Mouse (Mus musculus) kidney, embryonic 16.5 days (tissue): ENCODE measurements around the gene Tshr. TPM values are rescaled to one million over a fixed set of nuclear protein-coding genes. Genes with fewer than 3 reads are reported as not detected.
"Not testable (repeated sequence)": the region's sequence is repeated elsewhere in the genome, so short reads cannot be mapped to it uniquely, and the experiment has no call there.

Source experiments
- ATAC-seq: fragments of 200-750 bp; cut with Nextera tagmentation; 2 replicates; pipeline ENCODE4 v1.8.0; 2017; ENCODE audit warnings: moderate TSS enrichment; ENCODE audit not compliant: low FRiP score, low TSS enrichment
- H3K27ac ChIP-seq: fragments of 300-500 bp; sonication (generic); 2 replicates; pipeline ENCODE4 v1.5.1; 2014; ENCODE audit warnings: low read length
- H3K27me3 ChIP-seq: fragments of 300-500 bp; sonication (generic); 2 replicates; pipeline ENCODE4 v1.6.1; 2014; ENCODE audit warnings: low read length, control low read depth, mixed read lengths; ENCODE audit not compliant: insufficient read depth
- H3K36me3 ChIP-seq: fragments of 300-500 bp; sonication (generic); 2 replicates; pipeline ENCODE4 v1.6.1; 2014; ENCODE audit warnings: low read length, control low read depth, mixed read lengths; ENCODE audit not compliant: insufficient read depth
- H3K4me1 ChIP-seq: fragments of 300-500 bp; sonication (generic); 2 replicates; pipeline ENCODE4 v1.6.1; 2014; ENCODE audit warnings: low read length, control low read depth, mixed read lengths; ENCODE audit not compliant: insufficient read depth
- H3K4me2 ChIP-seq: fragments of 300-500 bp; sonication (generic); replicated peaks from 2 replicates; pipeline ENCODE4 v1.6.1; 2014; ENCODE audit warnings: low read depth, low read length
- H3K4me3 ChIP-seq: fragments of 300-500 bp; sonication (generic); 2 replicates; pipeline ENCODE4 v1.5.1; 2014; ENCODE audit warnings: mild to moderate bottlenecking, low read length
- H3K9ac ChIP-seq: fragments of 300-500 bp; sonication (generic); replicated peaks from 2 replicates; pipeline ENCODE4 v1.6.1; 2014; ENCODE audit warnings: low read length
- H3K9me3 ChIP-seq: fragments of 300-500 bp; sonication (generic); 2 replicates; pipeline ENCODE4 v1.6.1; 2016; ENCODE audit warnings: low read length, control low read depth
- WGBS: fragments of 180-500 bp; shearing (Covaris S2); extraction: QIAGEN DNeasy Blood & Tissue Kit; methylation state at CpG from one replicate; pipeline ENCODE4 v1.1.7; 2014; 5-methylcytosine and 5-hydroxymethylcytosine counted together
- polyA plus RNA-seq: library from polyadenylated mRNA; unstranded; fragments of >200 nt; fragmentation: Nextera tagmentation; extraction: Ambion mirVana; gene quantifications from 2 replicates; pipeline ENCODE4 v1.2.1, GENCODE M21; 2015

Gene Tshr
- 0.81 and 1.0 TPM in 2 replicates for polyA plus RNA-seq

- Histone ChIP-seq H3K9me3 (no peaks in the 10 kb centered on the region), H3K4me1 (peaks cover 4% of the 10 kb centered on the region; the same call in 1 of the 2 replicates), H3K9ac (peak within 1 kb of the TSS; percentile 72), H3K4me2 (peak within 1 kb of the TSS; percentile 76), H3K27me3 (no peaks in the 10 kb centered on the region), H3K36me3 (no peaks in the 10 kb centered on the region), H3K27ac (no peak within 1 kb of the TSS), H3K4me3 (peak within 1 kb of the TSS; percentile 75)
- 2% methylated on average over 27 of the region's 27 CpGs for WGBS
- ATAC-seq = peak; percentile 100
Observed at GRCm38 (mm10) chr12:91384281-91385017, at the start of gene Tshr, which contains the start of gene Cep128. TSS of gene Tshr (plus strand) at chr12:91384563. TSS of gene Cep128 (minus strand) at chr12:91384409.

GRCm38 (mm10) chr12:91338656-91339055, 45.7 kb upstream of the Tshr start:
- 95% methylated on average over 13 of the region's 13 CpGs for WGBS
- not testable (repeated sequence) for H3K9ac ChIP-seq, H3K4me2 ChIP-seq, H3K9me3 ChIP-seq, H3K36me3 ChIP-seq, H3K4me1 ChIP-seq, H3K27ac ChIP-seq, H3K4me3 ChIP-seq, ATAC-seq, H3K27me3 ChIP-seq

- ATAC-seq = no peak
- Histone ChIP-seq H3K9me3 (no peaks in the 10 kb centered on the region), H3K9ac (no peak overlapping the region), H3K4me3 (no peak overlapping the region), H3K27ac (no peak overlapping the region), H3K4me2 (no peak overlapping the region), H3K27me3 (no peaks in the 10 kb centered on the region), H3K36me3 (no peaks in the 10 kb centered on the region), H3K4me1 (no peaks in the 10 kb centered on the region)
- WGBS = 91% methylated on average over 8 of the region's 8 CpGs
Observed at GRCm38 (mm10) chr12:91353783-91354182, 30.6 kb upstream of the Tshr start.

GRCm38 (mm10) chr12:91369173-91369572, 15.2 kb upstream of the Tshr start:
- Histone ChIP-seq H3K27me3 (no peaks in the 10 kb centered on the region), H3K9ac (no peak overlapping the region), H3K4me1 (no peaks in the 10 kb centered on the region), H3K4me2 (no peak overlapping the region), H3K27ac (no peak overlapping the region), H3K9me3 (0 out of 2 replicates have a peak, but pooled peaks cover 3% of the 10 kb centered on the region), H3K4me3 (no peak overlapping the region), H3K36me3 (peaks cover 3% of the 10 kb centered on the region)
- no peak for ATAC-seq
- 92% methylated on average over 3 of the region's 3 CpGs for WGBS

GRCm38 (mm10) chr12:91383516-91384264, 673 bp upstream of the Tshr start:
- peak; percentile 73 for ATAC-seq
- Histone ChIP-seq H3K4me3 (peak overlapping the region; percentile 75), H3K9ac (peak overlapping the region; percentile 65), H3K27me3 (no peaks in the 10 kb centered on the region), H3K9me3 (no peaks in the 10 kb centered on the region), H3K36me3 (no peaks in the 10 kb centered on the region), H3K27ac (no peak overlapping the region), H3K4me1 (peaks cover 4% of the 10 kb centered on the region; the same call in 1 of the 2 replicates), H3K4me2 (peak overlapping the region; percentile 76)
- 5% methylated on average over 22 of the region's 22 CpGs for WGBS

GRCm38 (mm10) chr12:91400232-91401048, 16.1 kb downstream of the Tshr start:
- Histone ChIP-seq H3K27ac (no peak overlapping the region), H3K4me1 (peaks cover 7% of the 10 kb centered on the region; the same call in 1 of the 2 replicates), H3K27me3 (peaks cover 24% of the 10 kb centered on the region), H3K36me3 (no peaks in the 10 kb centered on the region), H3K4me3 (peak overlapping the region; percentile 56), H3K9ac (peak overlapping the region; percentile 49), H3K9me3 (no peaks in the 10 kb centered on the region), H3K4me2 (peak overlapping the region; percentile 96)
- ATAC-seq = peak; percentile 96
- under 1% methylated on average over 38 of the region's 38 CpGs for WGBS

- Histone ChIP-seq H3K27me3 (peaks cover 24% of the 10 kb centered on the region), H3K27ac (no peak overlapping the region), H3K9ac (peak overlapping the region; percentile 49; the same call in 1 of the 2 replicates), H3K36me3 (no peaks in the 10 kb centered on the region), H3K4me3 (peak overlapping the region; percentile 56), H3K4me2 (peak overlapping the region; percentile 96), H3K4me1 (peaks cover 7% of the 10 kb centered on the region; the same call in 1 of the 2 replicates), H3K9me3 (no peaks in the 10 kb centered on the region)
- no peak; the same call in 1 of the 2 replicates for ATAC-seq
- 6% methylated on average over 12 of the region's 12 CpGs for WGBS
Observed at GRCm38 (mm10) chr12:91401049-91401352, 16.6 kb downstream of the Tshr start.

- H3K4me2 ChIP-seq = no peak overlapping the region
- H3K9me3 ChIP-seq = no peaks in the 10 kb centered on the region
- no peak for ATAC-seq
- H3K4me3 ChIP-seq = no peak overlapping the region
- 79% methylated on average over 4 of the region's 4 CpGs for WGBS
- no peak overlapping the region for H3K27ac ChIP-seq
- no peaks in the 10 kb centered on the region for H3K27me3 ChIP-seq
- no peaks in the 10 kb centered on the region for H3K36me3 ChIP-seq
- H3K9ac ChIP-seq = no peak overlapping the region
- H3K4me1 ChIP-seq = peaks cover 15% of the 10 kb centered on the region
Observed at GRCm38 (mm10) chr12:91410306-91410705, 25.9 kb downstream of the Tshr start.

GRCm38 (mm10) chr12:91412461-91413182, 28.3 kb downstream of the Tshr start:
- no peak overlapping the region for H3K4me2 ChIP-seq

More at GRCm38 (mm10) chr12:91412461-91413182, 28.3 kb downstream of the Tshr start:
- no peak overlapping the region for H3K4me3 ChIP-seq
- peaks cover 15% of the 10 kb centered on the region for H3K4me1 ChIP-seq
- H3K36me3 ChIP-seq = no peaks in the 10 kb centered on the region
- no peak overlapping the region for H3K9ac ChIP-seq
- no peaks in the 10 kb centered on the region for H3K9me3 ChIP-seq
- ATAC-seq = peak; percentile 91
- H3K27ac ChIP-seq = peak overlapping the region; percentile 52; the same call in 1 of the 2 replicates
- H3K27me3 ChIP-seq = no peaks in the 10 kb centered on the region
- WGBS = 29% methylated on average over 7 of the region's 7 CpGs
